Mouse (Mus musculus): ENCODE results near the gene Jph3. TPM values are rescaled to one million over a fixed set of nuclear protein-coding genes. Genes with fewer than 3 reads are reported as not detected.

The Jph3 gene
- polyA plus RNA-seq, 1 experiment, result not detected

DNA sequence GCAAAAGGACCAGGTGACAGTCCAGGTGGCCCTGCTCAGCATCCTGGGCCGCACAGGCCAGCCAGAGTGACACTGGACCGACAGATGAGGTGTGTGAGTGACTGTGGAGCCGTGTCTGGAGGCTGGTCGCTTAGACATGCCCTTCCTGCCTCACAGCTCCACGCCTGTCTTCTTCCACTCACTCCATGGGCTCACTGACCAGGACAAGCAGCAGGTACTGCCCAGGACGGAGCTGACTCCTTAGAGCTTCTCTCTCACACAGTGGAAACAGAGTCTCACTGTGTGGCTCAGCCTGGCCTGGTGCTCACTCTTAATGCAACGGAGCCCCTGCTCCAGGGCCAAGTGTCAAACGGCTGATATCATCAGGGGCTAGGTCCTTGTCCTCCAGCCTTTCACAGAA, 66.0 kb downstream of the Jph3 start:
- H3K4me3 ChIP-seq (replicated peaks), result no peak overlapping the region
- no peaks in the 10 kb centered on the region for H3K9me3 ChIP-seq
- peaks cover 63% of the 10 kb centered on the region for H3K36me3 ChIP-seq (replicated peaks; ENCODE audit: low read length)
- peaks cover 5% of the 10 kb centered on the region for H3K27me3 ChIP-seq (replicated peaks)
- no peak for TF ChIP-seq GATA1 (IDR thresholded peaks at IDR 0.05; ENCODE audit: borderline replicate concordance, low read length)
- TF ChIP-seq FLI1 (IDR thresholded peaks at IDR 0.05; ENCODE audit: low read length), result no peak
- peaks cover 27% of the 10 kb centered on the region for H3K4me1 ChIP-seq

DNA sequence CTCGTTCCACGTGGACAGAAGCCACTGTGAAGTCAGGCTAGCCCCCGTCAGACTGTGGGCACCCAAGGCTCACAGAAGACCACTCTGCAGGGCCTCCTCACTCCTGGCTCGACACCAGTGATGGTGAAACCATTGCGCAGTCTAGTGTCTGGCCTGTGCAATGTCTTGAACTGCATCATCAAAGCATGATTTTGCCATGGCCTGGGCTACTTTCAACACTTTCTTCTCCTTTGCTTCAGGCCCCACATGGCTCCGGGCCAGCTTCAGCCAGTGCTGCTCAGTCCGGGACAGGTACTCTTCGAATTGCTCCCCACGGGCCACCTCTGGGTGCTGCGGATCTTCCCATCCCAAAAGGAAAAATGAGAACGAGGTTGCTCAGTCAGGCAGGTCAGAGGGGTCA, 67.0 kb downstream of the Jph3 start:
- H3K36me3 ChIP-seq (replicated peaks; ENCODE audit: low read length), result peaks cover 72% of the 10 kb centered on the region
- no peaks in the 10 kb centered on the region for H3K27me3 ChIP-seq (replicated peaks)
- no peaks in the 10 kb centered on the region for H3K9me3 ChIP-seq
- peak overlapping the region; percentile 50 for H3K4me3 ChIP-seq (replicated peaks)
- peaks cover 27% of the 10 kb centered on the region for H3K4me1 ChIP-seq
- no peak for TF ChIP-seq GATA1 (IDR thresholded peaks at IDR 0.05; ENCODE audit: borderline replicate concordance, low read length)

DNA sequence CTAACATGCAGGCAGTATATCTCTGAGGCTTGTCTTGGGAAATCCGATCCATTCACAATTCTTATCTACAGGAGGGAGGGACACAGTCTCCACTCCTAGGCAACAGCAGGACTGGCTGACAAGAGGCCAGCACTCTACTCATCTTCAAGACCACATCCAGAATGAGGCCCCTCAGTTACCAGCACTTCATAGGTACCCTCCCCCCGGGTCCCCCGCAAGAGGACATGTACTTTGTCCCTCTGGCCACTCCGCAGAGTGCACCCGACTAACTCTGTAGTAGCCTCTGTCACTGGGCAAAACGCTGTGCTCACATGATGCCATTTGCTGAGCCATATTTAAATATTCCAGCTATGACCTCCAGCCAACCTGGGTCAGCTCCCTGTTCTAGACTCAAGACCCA, 69.0 kb downstream of the Jph3 start:
- Histone ChIP-seq H3K36me3 (replicated peaks; ENCODE audit: low read length) (peaks cover 87% of the 10 kb centered on the region), H3K4me3 (replicated peaks) (no peak overlapping the region), H3K4me1 (peaks cover 8% of the 10 kb centered on the region), H3K27me3 (replicated peaks) (no peaks in the 10 kb centered on the region), H3K9me3 (no peaks in the 10 kb centered on the region)
- TF ChIP-seq FLI1 (IDR thresholded peaks at IDR 0.05; ENCODE audit: low read length) (no peak), GATA1 (IDR thresholded peaks at IDR 0.05; ENCODE audit: borderline replicate concordance, low read length) (no peak)

GRCm38 (mm10) chr8:121804829-121805228, 75.4 kb downstream of the Jph3 start:
- Histone ChIP-seq H3K27me3 (replicated peaks) (no peaks in the 10 kb centered on the region), H3K4me3 (replicated peaks) (no peak overlapping the region), H3K36me3 (replicated peaks; ENCODE audit: low read length) (peaks cover 81% of the 10 kb centered on the region), H3K4me1 (peaks cover 4% of the 10 kb centered on the region; the same call in 1 of the 2 replicates), H3K9me3 (no peaks in the 10 kb centered on the region)
- TF ChIP-seq FLI1 (IDR thresholded peaks at IDR 0.05; ENCODE audit: low read length), result no peak
- no peak for TF ChIP-seq GATA1 (IDR thresholded peaks at IDR 0.05; ENCODE audit: borderline replicate concordance, low read length)

GRCm38 (mm10) chr8:121806126-121806525, 76.7 kb downstream of the Jph3 start:
- Histone ChIP-seq H3K27me3 (replicated peaks) (no peaks in the 10 kb centered on the region), H3K4me1 (peaks cover 4% of the 10 kb centered on the region; the same call in 1 of the 2 replicates), H3K9me3 (no peaks in the 10 kb centered on the region), H3K4me3 (replicated peaks) (no peak overlapping the region), H3K36me3 (replicated peaks; ENCODE audit: low read length) (peaks cover 81% of the 10 kb centered on the region)
- TF ChIP-seq FLI1 (IDR thresholded peaks at IDR 0.05; ENCODE audit: low read length) (no peak), GATA1 (IDR thresholded peaks at IDR 0.05; ENCODE audit: borderline replicate concordance, low read length) (no peak)

DNA sequence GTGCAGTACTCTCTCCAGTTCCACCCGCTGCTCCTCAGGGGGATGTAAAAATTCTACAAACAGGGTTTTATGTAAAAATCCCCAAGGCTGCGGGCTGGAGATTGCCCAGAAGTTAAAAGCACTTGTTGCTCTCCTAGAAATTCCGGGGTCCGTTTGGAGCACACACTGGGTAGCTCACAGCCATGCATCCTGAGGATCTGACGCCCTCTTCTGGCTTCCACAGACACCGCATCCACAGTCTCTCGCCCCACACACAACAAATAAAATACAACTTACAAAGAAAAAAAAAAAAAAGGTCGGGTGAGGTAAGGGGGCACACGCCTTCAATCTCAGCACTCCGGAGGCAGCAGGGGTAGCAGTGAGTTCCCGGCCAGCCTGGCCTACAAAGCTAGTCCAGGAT, 78.6 kb downstream of the Jph3 start:
- Histone ChIP-seq H3K4me1 (peaks cover 10% of the 10 kb centered on the region; the same call in 1 of the 2 replicates), H3K27me3 (replicated peaks) (no peaks in the 10 kb centered on the region), H3K36me3 (replicated peaks; ENCODE audit: low read length) (peaks cover 84% of the 10 kb centered on the region), H3K9me3 (no peaks in the 10 kb centered on the region), H3K4me3 (replicated peaks) (no peak overlapping the region)
- no peak for TF ChIP-seq GATA1 (IDR thresholded peaks at IDR 0.05; ENCODE audit: borderline replicate concordance, low read length)
- TF ChIP-seq FLI1 (IDR thresholded peaks at IDR 0.05; ENCODE audit: low read length), result no peak

GRCm38 (mm10) chr8:121809524-121810155, 80.2 kb downstream of the Jph3 start:
- Histone ChIP-seq H3K27me3 (replicated peaks) (no peaks in the 10 kb centered on the region), H3K4me3 (replicated peaks) (no peak overlapping the region), H3K9me3 (no peaks in the 10 kb centered on the region), H3K36me3 (replicated peaks; ENCODE audit: low read length) (peaks cover 84% of the 10 kb centered on the region), H3K4me1 (peaks cover 10% of the 10 kb centered on the region; the same call in 1 of the 2 replicates)
- TF ChIP-seq GATA1 (IDR thresholded peaks at IDR 0.05; ENCODE audit: borderline replicate concordance, low read length) (no peak), FLI1 (IDR thresholded peaks at IDR 0.05; ENCODE audit: low read length) (no peak)

GRCm38 (mm10) chr8:121811502-121811901, 82.1 kb downstream of the Jph3 start:
- H3K27me3 ChIP-seq (replicated peaks), result no peaks in the 10 kb centered on the region
- H3K9me3 ChIP-seq, result no peaks in the 10 kb centered on the region
- TF ChIP-seq GATA1 (IDR thresholded peaks at IDR 0.05; ENCODE audit: borderline replicate concordance, low read length) (no peak), FLI1 (IDR thresholded peaks at IDR 0.05; ENCODE audit: low read length) (no peak)
- H3K4me1 ChIP-seq, result peaks cover 10% of the 10 kb centered on the region; the same call in 1 of the 2 replicates
- H3K4me3 ChIP-seq (replicated peaks), result no peak overlapping the region
- H3K36me3 ChIP-seq (replicated peaks; ENCODE audit: low read length), result peaks cover 83% of the 10 kb centered on the region

DNA sequence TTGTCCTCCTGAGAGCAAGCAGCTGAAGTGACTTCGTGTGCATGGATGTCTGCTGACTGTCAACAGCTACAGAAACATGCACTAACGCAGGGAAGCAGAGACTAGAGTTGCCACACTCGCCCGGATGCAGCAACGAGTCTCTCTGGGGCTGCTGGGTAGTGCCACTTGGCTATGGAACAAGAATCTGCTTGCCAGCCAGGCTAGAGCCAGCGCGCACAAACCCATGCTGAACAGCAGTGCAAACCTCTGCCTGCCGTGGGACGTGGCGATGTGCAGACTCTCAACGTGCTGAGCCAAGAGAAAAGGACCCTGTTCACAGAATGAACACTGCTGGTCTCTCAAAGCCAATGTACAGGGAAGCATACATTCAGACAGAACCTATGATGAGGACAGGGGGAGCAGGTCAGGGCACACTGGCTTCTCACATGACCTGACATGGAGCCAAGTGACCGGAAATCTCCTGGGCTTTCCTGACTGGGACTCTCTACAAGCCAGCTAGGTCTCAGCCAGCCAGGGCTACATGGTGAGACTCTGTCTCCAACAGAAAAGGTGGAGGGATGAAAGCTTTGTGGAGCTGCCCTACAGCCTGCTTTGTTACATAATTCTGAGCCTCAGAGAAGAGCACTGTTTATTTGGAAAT, 82.6 kb downstream of the Jph3 start:
- H3K9me3 ChIP-seq, result no peaks in the 10 kb centered on the region
- TF ChIP-seq GATA1 (IDR thresholded peaks at IDR 0.05; ENCODE audit: borderline replicate concordance, low read length) (no peak), FLI1 (IDR thresholded peaks at IDR 0.05; ENCODE audit: low read length) (no peak)

DNA sequence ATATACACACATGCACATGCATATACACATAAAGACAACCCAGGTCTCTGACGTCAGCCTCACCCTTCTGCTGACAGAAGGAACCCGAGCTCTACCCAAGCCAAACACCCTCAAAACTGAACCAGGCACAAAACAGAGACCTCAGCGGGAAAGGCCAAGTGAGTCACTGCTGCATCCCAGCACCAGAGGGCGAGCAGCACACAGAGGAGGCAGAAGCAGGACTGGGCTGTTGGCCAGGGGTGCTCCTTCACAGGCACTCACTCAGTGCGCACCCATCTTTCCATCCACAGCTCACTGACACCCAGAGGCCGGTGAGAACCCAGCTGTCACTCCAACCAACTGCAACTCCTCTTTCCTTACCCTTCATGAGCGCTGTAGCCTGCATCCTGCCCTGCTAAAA, 88.8 kb downstream of the Jph3 start:
- Histone ChIP-seq H3K4me3 (replicated peaks) (no peak overlapping the region), H3K4me1 (peaks cover 8% of the 10 kb centered on the region; the same call in 1 of the 2 replicates), H3K36me3 (replicated peaks; ENCODE audit: low read length) (peaks cover 66% of the 10 kb centered on the region), H3K9me3 (no peaks in the 10 kb centered on the region), H3K27me3 (replicated peaks) (no peaks in the 10 kb centered on the region)
- TF ChIP-seq GATA1 (IDR thresholded peaks at IDR 0.05; ENCODE audit: borderline replicate concordance, low read length), result no peak
- no peak for TF ChIP-seq FLI1 (IDR thresholded peaks at IDR 0.05; ENCODE audit: low read length)

More for the DNA sequence above, 82.6 kb downstream of the Jph3 start:
- Histone ChIP-seq H3K27me3 (replicated peaks) (no peaks in the 10 kb centered on the region), H3K4me1 (peaks cover 10% of the 10 kb centered on the region; the same call in 1 of the 2 replicates), H3K4me3 (replicated peaks) (no peak overlapping the region), H3K36me3 (replicated peaks; ENCODE audit: low read length) (peaks cover 80% of the 10 kb centered on the region)
